Mouse (Mus musculus): ENCODE data around the gene Rab11fip3.

- TF ChIP-seq MAFK (IDR thresholded peaks at IDR 0.05; ENCODE audit: insufficient read depth, low read depth, low read length) = no peak
- no peak for TF ChIP-seq HCFC1 (IDR thresholded peaks at IDR 0.05; ENCODE audit: borderline replicate concordance, insufficient read depth, low read length)
- no peak for TF ChIP-seq CHD2 (IDR thresholded peaks at IDR 0.05; ENCODE audit: low read depth, low read length)
Measured at GRCm38 (mm10) chr17:26011841-26012460, 57.4 kb downstream of the Rab11fip3 start.
